Mouse (Mus musculus): ENCODE measurements around the gene Nfat5. TPM values are rescaled to one million over a fixed set of nuclear protein-coding genes. Genes with fewer than 3 reads are reported as not detected.

Gene Nfat5
- polyA plus RNA-seq, 1 experiment from 2014 or later = 14.7 TPM

- no peaks in the 10 kb centered on the region for H3K9me3 ChIP-seq (ENCODE audit: control insufficient read depth, low read length)
- WGBS = 90% methylated on average over 1 of the region's 1 CpGs
Measured at GRCm38 (mm10) chr8:107278571-107278970, 14.7 kb upstream of the Nfat5 start.

GRCm38 (mm10) chr8:107286686-107287085 is 6.6 kb upstream of the Nfat5 start:
- Histone ChIP-seq H3K27ac (ENCODE audit: low read depth, low read length) (no peak overlapping the region), H3K4me1 (replicated peaks; ENCODE audit: control insufficient read depth, insufficient read depth, low read length) (no peaks in the 10 kb centered on the region), H3K4me3 (ENCODE audit: low read depth, low read length) (no peak overlapping the region), H3K27me3 (ENCODE audit: control insufficient read depth, insufficient read depth, low read length) (no peaks in the 10 kb centered on the region), H3K9me3 (ENCODE audit: control insufficient read depth, low read length) (no peaks in the 10 kb centered on the region), H3K4me2 (replicated peaks; ENCODE audit: low read depth, low read length) (no peak overlapping the region), H3K36me3 (ENCODE audit: control insufficient read depth, insufficient read depth, low read length) (no peaks in the 10 kb centered on the region), H3K9ac (ENCODE audit: low read depth, low read length) (no peak overlapping the region)
- DNase-seq (ENCODE audit: low spot score) = no peak
- no peak for ATAC-seq (ENCODE audit: low FRiP score)
- 81% methylated on average over 9 of the region's 9 CpGs for WGBS

More at GRCm38 (mm10) chr8:107278571-107278970, 14.7 kb upstream of the Nfat5 start:
- Histone ChIP-seq H3K4me3 (ENCODE audit: low read depth, low read length) (no peak overlapping the region), H3K4me2 (replicated peaks; ENCODE audit: low read depth, low read length) (no peak overlapping the region), H3K4me1 (replicated peaks; ENCODE audit: control insufficient read depth, insufficient read depth, low read length) (no peaks in the 10 kb centered on the region), H3K27me3 (ENCODE audit: control insufficient read depth, insufficient read depth, low read length) (no peaks in the 10 kb centered on the region), H3K9ac (ENCODE audit: low read depth, low read length) (no peak overlapping the region), H3K36me3 (ENCODE audit: control insufficient read depth, insufficient read depth, low read length) (no peaks in the 10 kb centered on the region), H3K27ac (ENCODE audit: low read depth, low read length) (no peak overlapping the region)
- DNase-seq (ENCODE audit: low spot score) (no peak), ATAC-seq (ENCODE audit: low FRiP score) (no peak)

GRCm38 (mm10) chr8:107287522-107287921 is 5.7 kb upstream of the Nfat5 start:
- Histone ChIP-seq H3K4me2 (replicated peaks; ENCODE audit: low read depth, low read length) (no peak overlapping the region), H3K36me3 (ENCODE audit: control insufficient read depth, insufficient read depth, low read length) (no peaks in the 10 kb centered on the region), H3K4me1 (replicated peaks; ENCODE audit: control insufficient read depth, insufficient read depth, low read length) (no peaks in the 10 kb centered on the region), H3K9me3 (ENCODE audit: control insufficient read depth, low read length) (no peaks in the 10 kb centered on the region), H3K4me3 (ENCODE audit: low read depth, low read length) (no peak overlapping the region), H3K27me3 (ENCODE audit: control insufficient read depth, insufficient read depth, low read length) (no peaks in the 10 kb centered on the region), H3K9ac (ENCODE audit: low read depth, low read length) (no peak overlapping the region), H3K27ac (ENCODE audit: low read depth, low read length) (no peak overlapping the region)
- ATAC-seq (ENCODE audit: low FRiP score) = no peak
- 55% methylated on average over 5 of the region's 5 CpGs for WGBS
- DNase-seq (ENCODE audit: low spot score) = no peak

- 92% methylated on average over 4 of the region's 4 CpGs for WGBS
- H3K27ac ChIP-seq (ENCODE audit: low read depth, low read length) = no peak overlapping the region
- no peaks in the 10 kb centered on the region for H3K4me1 ChIP-seq (replicated peaks; ENCODE audit: control insufficient read depth, insufficient read depth, low read length)
- H3K4me2 ChIP-seq (replicated peaks; ENCODE audit: low read depth, low read length) = no peak overlapping the region
- DNase-seq (ENCODE audit: low spot score) (no peak), ATAC-seq (ENCODE audit: low FRiP score) (no peak)
- H3K9me3 ChIP-seq (ENCODE audit: control insufficient read depth, low read length) = no peaks in the 10 kb centered on the region
- no peaks in the 10 kb centered on the region for H3K27me3 ChIP-seq (ENCODE audit: control insufficient read depth, insufficient read depth, low read length)
- H3K36me3 ChIP-seq (ENCODE audit: control insufficient read depth, insufficient read depth, low read length) = no peaks in the 10 kb centered on the region
- no peak overlapping the region for H3K9ac ChIP-seq (ENCODE audit: low read depth, low read length)
- no peak overlapping the region for H3K4me3 ChIP-seq (ENCODE audit: low read depth, low read length)
Measured at GRCm38 (mm10) chr8:107291171-107291601, 2.1 kb upstream of the Nfat5 start.

GRCm38 (mm10) chr8:107292119-107292927 is 947 bp upstream of the Nfat5 start:
- WGBS = 58% methylated on average over 18 of the region's 18 CpGs
- Histone ChIP-seq H3K4me2 (replicated peaks; ENCODE audit: low read depth, low read length) (peak overlapping the region; percentile 39), H3K27ac (ENCODE audit: low read depth, low read length) (peak overlapping the region; percentile 92), H3K36me3 (ENCODE audit: control insufficient read depth, insufficient read depth, low read length) (no peaks in the 10 kb centered on the region), H3K4me3 (ENCODE audit: low read depth, low read length) (peak overlapping the region; percentile 97), H3K9ac (ENCODE audit: low read depth, low read length) (peak overlapping the region; percentile 60), H3K27me3 (ENCODE audit: control insufficient read depth, insufficient read depth, low read length) (no peaks in the 10 kb centered on the region), H3K4me1 (replicated peaks; ENCODE audit: control insufficient read depth, insufficient read depth, low read length) (no peaks in the 10 kb centered on the region), H3K9me3 (ENCODE audit: control insufficient read depth, low read length) (no peaks in the 10 kb centered on the region)
- ATAC-seq (ENCODE audit: low FRiP score) (peak; percentile 49), DNase-seq (ENCODE audit: low spot score) (no peak)

GRCm38 (mm10) chr8:107293641-107294628 is 665 bp downstream of the Nfat5 start:
- 0% methylated on average over 35 of the region's 98 CpGs for WGBS
- peak overlapping the region; percentile 52 for H3K4me2 ChIP-seq (replicated peaks; ENCODE audit: low read depth, low read length)
- no peaks in the 10 kb centered on the region for H3K27me3 ChIP-seq (ENCODE audit: control insufficient read depth, insufficient read depth, low read length)
- H3K4me3 ChIP-seq (ENCODE audit: low read depth, low read length) = peak overlapping the region; percentile 97
- H3K36me3 ChIP-seq (ENCODE audit: control insufficient read depth, insufficient read depth, low read length) = no peaks in the 10 kb centered on the region
- no peaks in the 10 kb centered on the region for H3K4me1 ChIP-seq (replicated peaks; ENCODE audit: control insufficient read depth, insufficient read depth, low read length)
- H3K9me3 ChIP-seq (ENCODE audit: control insufficient read depth, low read length) = no peaks in the 10 kb centered on the region
- H3K9ac ChIP-seq (ENCODE audit: low read depth, low read length) = peak overlapping the region; percentile 91
- ATAC-seq (ENCODE audit: low FRiP score) (peak; percentile 67), DNase-seq (ENCODE audit: low spot score) (peak; percentile 59)
- peak overlapping the region; percentile 92 for H3K27ac ChIP-seq (ENCODE audit: low read depth, low read length)

GRCm38 (mm10) chr8:107295450-107295849 is 2.2 kb downstream of the Nfat5 start:
- no peak for DNase-seq (ENCODE audit: low spot score)
- 83% methylated on average over 1 of the region's 1 CpGs for WGBS
- H3K27me3 ChIP-seq (ENCODE audit: control insufficient read depth, insufficient read depth, low read length) = no peaks in the 10 kb centered on the region
- no peak overlapping the region for H3K9ac ChIP-seq (ENCODE audit: low read depth, low read length)
- no peak overlapping the region for H3K27ac ChIP-seq (ENCODE audit: low read depth, low read length)
- ATAC-seq (ENCODE audit: low FRiP score) = no peak
- no peak overlapping the region for H3K4me3 ChIP-seq (ENCODE audit: low read depth, low read length)
- no peaks in the 10 kb centered on the region for H3K9me3 ChIP-seq (ENCODE audit: control insufficient read depth, low read length)
- no peaks in the 10 kb centered on the region for H3K4me1 ChIP-seq (replicated peaks; ENCODE audit: control insufficient read depth, insufficient read depth, low read length)
- H3K4me2 ChIP-seq (replicated peaks; ENCODE audit: low read depth, low read length) = no peak overlapping the region
- H3K36me3 ChIP-seq (ENCODE audit: control insufficient read depth, insufficient read depth, low read length) = no peaks in the 10 kb centered on the region

GRCm38 (mm10) chr8:107311876-107312275 is 18.6 kb downstream of the Nfat5 start:
- ATAC-seq (ENCODE audit: low FRiP score) (no peak), DNase-seq (ENCODE audit: low spot score) (no peak)
- no peak overlapping the region for H3K4me3 ChIP-seq (ENCODE audit: low read depth, low read length)

More at GRCm38 (mm10) chr8:107311876-107312275, 18.6 kb downstream of the Nfat5 start:
- Histone ChIP-seq H3K4me2 (replicated peaks; ENCODE audit: low read depth, low read length) (no peak overlapping the region), H3K9me3 (ENCODE audit: control insufficient read depth, low read length) (no peaks in the 10 kb centered on the region), H3K27ac (ENCODE audit: low read depth, low read length) (no peak overlapping the region), H3K4me1 (replicated peaks; ENCODE audit: control insufficient read depth, insufficient read depth, low read length) (no peaks in the 10 kb centered on the region), H3K27me3 (ENCODE audit: control insufficient read depth, insufficient read depth, low read length) (no peaks in the 10 kb centered on the region), H3K9ac (ENCODE audit: low read depth, low read length) (no peak overlapping the region), H3K36me3 (ENCODE audit: control insufficient read depth, insufficient read depth, low read length) (no peaks in the 10 kb centered on the region)
